Mouse (Mus musculus): ENCODE measurements around the gene Fstl4.

Gene Fstl4

GRCm38 (mm10) chr11:52764461-52764893 is at the start of gene Fstl4:
Fstl4 (plus strand) TSS chr11:52764634.
- DNase-seq (ENCODE audit: low read depth, low spot score): peak; percentile 67

GRCm38 (mm10) chr11:52718570-52718969 is 45.9 kb upstream of the Fstl4 start:
- DNase-seq (ENCODE audit: low read depth, low spot score): no peak

- DNase-seq (ENCODE audit: low read depth, low spot score): no peak
These were observed 43.3 kb upstream of the Fstl4 start for GRCm38 (mm10) chr11:52721087-52721486.

GRCm38 (mm10) chr11:52722706-52723105 is 41.7 kb upstream of the Fstl4 start:
- DNase-seq (ENCODE audit: low read depth, low spot score): no peak

GRCm38 (mm10) chr11:52726001-52726400 is 38.4 kb upstream of the Fstl4 start:
- no peak for DNase-seq (ENCODE audit: low read depth, low spot score)

- no peak for DNase-seq (ENCODE audit: low read depth, low spot score)
These were observed 36.0 kb upstream of the Fstl4 start for GRCm38 (mm10) chr11:52728479-52728878.

GRCm38 (mm10) chr11:52729890-52730289 is 34.5 kb upstream of the Fstl4 start:
- DNase-seq (ENCODE audit: low read depth, low spot score): no peak

GRCm38 (mm10) chr11:52731979-52732378 is 32.5 kb upstream of the Fstl4 start:
- DNase-seq (ENCODE audit: low read depth, low spot score): no peak

- peak; percentile 75 for DNase-seq (ENCODE audit: low read depth, low spot score)
These were observed 29.8 kb upstream of the Fstl4 start for GRCm38 (mm10) chr11:52734493-52735195.

- no peak for DNase-seq (ENCODE audit: low read depth, low spot score)
These were observed 25.2 kb upstream of the Fstl4 start for GRCm38 (mm10) chr11:52739187-52739586.

GRCm38 (mm10) chr11:52740466-52740865 is 24.0 kb upstream of the Fstl4 start:
- DNase-seq (ENCODE audit: low read depth, low spot score): no peak

- no peak for DNase-seq (ENCODE audit: low read depth, low spot score)
These were observed 20.5 kb upstream of the Fstl4 start for GRCm38 (mm10) chr11:52743956-52744355.

- no peak for DNase-seq (ENCODE audit: low read depth, low spot score)
These were observed 19.6 kb upstream of the Fstl4 start for GRCm38 (mm10) chr11:52744593-52745450.

- DNase-seq (ENCODE audit: low read depth, low spot score): no peak
These were observed 17.2 kb upstream of the Fstl4 start for GRCm38 (mm10) chr11:52747206-52747605.

- DNase-seq (ENCODE audit: low read depth, low spot score): no peak
These were observed 16.5 kb upstream of the Fstl4 start for GRCm38 (mm10) chr11:52747766-52748456.

- no peak for DNase-seq (ENCODE audit: low read depth, low spot score)
These were observed 14.4 kb upstream of the Fstl4 start for GRCm38 (mm10) chr11:52749988-52750387.

GRCm38 (mm10) chr11:52752524-52752923 is 11.9 kb upstream of the Fstl4 start:
- DNase-seq (ENCODE audit: low read depth, low spot score): no peak

- DNase-seq (ENCODE audit: low read depth, low spot score): no peak
These were observed 11.2 kb upstream of the Fstl4 start for GRCm38 (mm10) chr11:52753261-52753660.

- peak; percentile 24 for DNase-seq (ENCODE audit: low read depth, low spot score)
These were observed 2.6 kb upstream of the Fstl4 start for GRCm38 (mm10) chr11:52761800-52762199.

GRCm38 (mm10) chr11:52764894-52765677 is 652 bp downstream of the Fstl4 start:
- peak; percentile 29 for DNase-seq (ENCODE audit: low read depth, low spot score)

GRCm38 (mm10) chr11:52765678-52766254 is 1.3 kb downstream of the Fstl4 start:
- DNase-seq (ENCODE audit: low read depth, low spot score): peak; percentile 82
